Mouse (Mus musculus) heart, postnatal 14 days (tissue): Measurements from ENCODE around the gene Jarid2. TPM values are rescaled to one million over a fixed set of nuclear protein-coding genes. Genes with fewer than 3 reads are reported as not detected.

Experiments used
- DNase-seq, 2 experiments: peaks; one replicate each; pipeline ENCODE4 v3.0.0; 2021 to 2022
- intact Hi-C: fragments of 180-260 bp; cut with DNase I; formaldehyde crosslinking; loops from one replicate; pipeline ENCODE4 v1.15.1; 2025
- total RNA-seq, 2 experiments: library from RNA; stranded (reverse); gene quantifications; 2 replicates each; pipeline ENCODE4 v1.2.3; 2021

Jarid2 gene
- total RNA-seq, 2 experiments from 2014 or later = 46.7 to 50.0 TPM

DNA sequence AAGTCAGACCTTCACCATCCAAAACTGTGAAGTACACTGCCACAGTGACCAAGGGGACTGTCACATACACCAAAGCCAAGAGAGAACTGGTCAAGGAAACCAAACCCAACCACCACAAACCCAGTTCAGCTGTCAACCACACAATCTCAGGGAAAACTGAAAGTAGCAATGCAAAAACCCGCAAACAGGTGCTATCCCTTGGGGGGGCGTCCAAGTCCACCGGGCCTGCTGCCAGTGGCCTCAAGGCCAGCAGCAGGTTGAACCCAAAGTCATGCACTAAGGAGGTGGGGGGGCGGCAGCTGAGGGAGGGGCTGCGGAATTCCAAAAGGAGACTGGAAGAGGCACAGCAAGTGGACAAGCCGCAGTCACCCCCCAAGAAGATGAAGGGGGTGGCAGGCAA lies 173.0 kb downstream of the Jarid2 start:
- intact Hi-C loops = no loop called here
- no peak for DNase-seq

- intact Hi-C loops = no loop called here
- no peak for DNase-seq
Measured at GRCm38 (mm10) chr13:44903416-44903815, 174.1 kb downstream of the Jarid2 start.

GRCm38 (mm10) chr13:44904271-44904670 lies 175.0 kb downstream of the Jarid2 start:
- intact Hi-C loops = no loop called here
- DNase-seq = no peak

- intact Hi-C loops = loop anchor here (5.0 kb wide), 2 partner anchors 64 to 1109 kb away; no protein-coding TSS in a partner anchor
Measured at GRCm38 (mm10) chr13:44906141-44906540, 176.9 kb downstream of the Jarid2 start.

DNA sequence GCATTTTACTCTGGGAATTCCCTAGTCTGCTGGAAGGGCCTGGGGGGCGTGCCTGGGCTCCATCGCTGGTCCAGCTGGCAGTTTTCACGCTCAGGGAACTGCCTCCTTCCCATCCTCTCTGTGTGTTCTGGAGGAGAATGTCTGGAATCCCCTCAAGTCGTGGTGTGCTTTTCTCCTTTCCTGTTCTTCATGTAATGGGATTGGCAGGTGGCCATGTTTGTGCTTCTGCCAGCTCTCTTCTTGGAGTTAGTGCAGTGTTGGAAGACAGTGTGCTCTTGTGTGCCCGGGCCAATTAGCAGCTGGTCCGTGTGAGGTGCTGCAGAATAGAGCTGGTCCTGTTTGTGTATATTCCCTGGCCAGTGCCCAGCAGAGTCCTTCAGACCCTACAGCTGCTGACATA lies 178.4 kb downstream of the Jarid2 start:
- peak; percentile 84 to 90 for DNase-seq

More at GRCm38 (mm10) chr13:44906141-44906540, 176.9 kb downstream of the Jarid2 start:
- DNase-seq = no peak

DNA sequence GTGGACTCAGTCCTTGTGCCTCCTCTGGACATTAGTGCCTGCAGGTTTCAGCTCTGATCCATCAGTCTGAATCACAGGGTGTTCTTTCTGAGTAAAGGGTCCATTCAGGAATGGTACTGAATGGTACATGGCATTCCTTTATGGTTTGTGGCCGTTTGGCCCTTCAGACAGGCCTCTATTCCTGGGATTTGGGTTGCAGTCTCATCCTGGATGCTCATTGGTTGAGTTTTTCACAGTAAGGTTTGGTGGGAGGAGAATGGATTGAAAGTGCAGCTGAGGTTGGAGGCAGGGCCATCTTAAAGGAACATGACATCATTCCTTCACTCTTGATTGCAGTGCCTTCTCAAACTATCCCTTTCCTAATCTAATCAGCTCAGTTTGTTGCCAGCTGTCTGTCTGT lies 179.5 kb downstream of the Jarid2 start:
- DNase-seq = no peak

More for the DNA sequence above, 178.4 kb downstream of the Jarid2 start:
- intact Hi-C loops = loop anchor here (5.0 kb wide), 2 partner anchors 65 to 1110 kb away; no protein-coding TSS in a partner anchor

DNA sequence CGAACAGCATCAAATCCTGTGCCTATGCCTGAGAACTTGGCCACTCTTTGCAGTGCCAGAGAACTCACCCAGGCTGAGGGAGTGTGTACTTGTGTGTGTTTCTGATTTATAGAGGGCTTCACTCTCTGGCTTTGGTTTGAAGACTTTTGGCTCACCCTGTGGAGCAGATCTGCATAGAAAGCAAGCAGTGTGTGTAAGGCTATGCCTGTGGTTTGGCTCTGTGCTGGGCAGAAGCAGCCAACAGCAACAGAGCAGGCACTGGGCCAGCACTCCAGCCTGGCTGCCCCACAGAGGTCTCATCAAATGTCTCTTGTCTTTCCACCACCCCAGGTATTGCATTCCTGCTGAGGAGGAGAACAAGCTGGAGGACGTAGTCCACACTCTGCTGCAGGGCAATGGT lies 183.6 kb downstream of the Jarid2 start:
- DNase-seq = peak; percentile 60 to 73
- intact Hi-C loops = no loop called here

More for the DNA sequence above, 179.5 kb downstream of the Jarid2 start:
- intact Hi-C loops = loop anchor here (5.0 kb wide), 2 partner anchors 66 to 1111 kb away; no protein-coding TSS in a partner anchor

DNA sequence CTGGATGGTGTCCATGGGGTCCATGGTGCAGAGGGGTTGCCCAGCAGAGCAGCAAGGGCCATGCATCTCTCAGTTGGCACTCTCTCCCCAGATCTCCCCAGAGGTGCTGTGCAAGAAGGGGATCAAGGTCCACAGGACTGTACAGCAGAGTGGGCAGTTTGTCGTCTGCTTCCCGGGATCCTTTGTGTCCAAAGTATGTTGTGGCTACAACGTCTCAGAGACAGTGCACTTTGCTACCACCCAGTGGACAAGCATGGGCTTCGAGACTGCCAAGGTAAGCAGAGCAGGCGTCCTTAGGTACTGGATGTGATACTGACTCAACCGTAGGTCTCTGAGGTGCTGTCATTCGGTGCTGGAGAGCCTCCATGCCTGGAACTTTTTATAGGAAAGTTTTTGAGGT lies 184.3 kb downstream of the Jarid2 start:
- no peak for DNase-seq
- intact Hi-C loops = no loop called here

GRCm38 (mm10) chr13:44915382-44915781 lies 186.1 kb downstream of the Jarid2 start:
- intact Hi-C loops = no loop called here
- no peak for DNase-seq

DNA sequence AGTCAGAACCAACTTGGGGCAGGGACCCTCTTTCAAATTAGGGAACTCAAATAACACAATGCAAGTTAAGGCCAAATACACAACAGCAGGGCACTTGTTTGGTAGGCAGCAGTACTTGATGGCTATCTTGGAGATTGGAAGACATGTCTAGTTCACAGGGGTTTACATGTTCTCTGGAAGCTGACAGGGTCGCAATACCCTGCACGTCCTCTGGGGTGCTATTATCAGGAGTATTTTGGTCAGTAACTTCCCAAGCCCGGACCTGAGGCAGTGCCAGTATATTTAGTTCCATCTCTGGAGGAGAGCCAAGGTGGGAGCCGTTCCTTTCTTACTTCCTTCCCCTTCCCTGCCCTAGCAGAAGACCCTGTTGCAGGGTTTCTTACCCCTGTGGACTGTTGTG lies 186.7 kb downstream of the Jarid2 start:
- DNase-seq = no peak
- intact Hi-C loops = no loop called here

GRCm38 (mm10) chr13:44917202-44917601 lies 187.9 kb downstream of the Jarid2 start:
- intact Hi-C loops = no loop called here

DNA sequence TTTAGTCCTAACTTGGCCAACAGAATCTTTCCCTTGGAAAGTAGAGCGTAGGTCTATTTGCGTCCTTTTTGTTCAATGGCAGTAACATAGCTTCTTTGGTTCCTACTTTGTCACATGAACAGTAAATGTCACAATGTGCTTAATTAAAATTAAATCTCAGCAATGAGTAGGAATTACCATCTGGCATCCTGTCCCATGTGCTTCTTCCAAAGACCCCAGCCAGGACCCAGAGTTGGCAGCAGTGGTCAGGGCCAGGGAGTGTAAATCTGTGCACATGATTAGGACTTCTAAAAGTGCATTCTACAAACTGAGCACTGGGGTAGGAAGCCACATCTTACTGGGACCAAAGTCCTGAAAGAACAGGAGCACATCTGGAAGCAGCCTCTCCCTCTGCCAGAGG lies 189.0 kb downstream of the Jarid2 start:
- no peak for DNase-seq
- intact Hi-C loops = no loop called here

More at GRCm38 (mm10) chr13:44917202-44917601, 187.9 kb downstream of the Jarid2 start:
- no peak for DNase-seq

DNA sequence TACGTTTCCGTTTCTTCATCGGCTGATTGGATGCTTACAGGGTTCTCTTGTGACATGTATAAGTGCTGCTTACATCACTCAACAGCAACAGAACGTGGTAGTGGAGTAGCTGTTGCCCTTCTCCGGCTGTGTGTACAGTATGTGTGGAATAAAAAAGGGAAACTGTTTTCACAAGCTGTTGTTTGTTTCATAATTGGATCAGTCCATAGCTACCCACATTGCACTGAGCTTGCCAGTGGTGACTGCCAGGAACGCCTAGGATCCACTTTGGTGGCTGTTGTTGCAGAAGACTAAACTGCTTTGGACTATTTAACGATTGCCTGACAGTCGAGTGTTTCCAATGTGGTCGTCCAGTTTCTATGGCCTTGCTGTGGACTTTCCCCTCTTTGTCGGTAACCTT lies 191.8 kb downstream of the Jarid2 start:
- DNase-seq = no peak
- intact Hi-C loops = no loop called here

- intact Hi-C loops = no loop called here
- DNase-seq = no peak
Measured at GRCm38 (mm10) chr13:44921721-44922120, 192.4 kb downstream of the Jarid2 start.

DNA sequence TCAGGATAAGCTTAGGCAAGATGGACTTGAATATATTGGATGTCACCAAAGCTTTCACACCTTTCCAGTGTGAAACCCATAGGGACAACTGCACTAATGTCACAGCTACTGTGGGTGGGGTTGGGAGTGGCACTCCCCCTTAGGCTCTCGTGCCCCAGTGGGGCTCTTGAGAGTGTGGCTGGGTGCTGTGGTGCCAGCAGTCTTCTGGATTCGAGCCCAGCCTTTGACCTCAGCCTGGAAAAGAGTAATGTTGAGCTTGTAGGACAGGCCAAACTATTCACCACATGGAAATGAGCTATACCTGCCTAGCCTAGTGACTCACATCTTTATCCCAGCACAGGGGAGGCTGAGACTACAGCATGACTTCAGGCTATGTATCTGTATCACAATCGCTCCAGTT lies 194.8 kb downstream of the Jarid2 start:
- intact Hi-C loops = no loop called here
- peak; percentile 22 to 46 for DNase-seq

DNA sequence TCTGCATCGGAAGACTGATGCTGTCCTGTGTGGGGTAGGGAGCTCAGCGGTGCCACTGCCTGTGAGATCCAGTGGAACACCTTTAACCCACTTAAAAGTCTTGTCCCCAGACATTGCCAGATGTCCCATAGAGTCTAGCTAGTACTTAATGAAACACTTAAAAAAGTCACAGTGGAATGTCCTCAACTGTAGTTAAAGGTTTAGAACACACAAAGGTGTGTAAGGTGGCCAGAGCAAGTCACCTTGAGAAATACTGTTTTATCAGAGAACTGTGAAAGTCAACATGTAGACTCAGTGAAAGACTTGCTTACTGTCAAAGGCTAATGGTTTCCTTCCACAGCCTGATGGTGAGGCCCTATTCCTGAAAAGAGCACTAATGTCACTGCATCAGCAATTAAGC lies 195.9 kb downstream of the Jarid2 start:
- intact Hi-C loops = no loop called here
- DNase-seq = no peak

DNA sequence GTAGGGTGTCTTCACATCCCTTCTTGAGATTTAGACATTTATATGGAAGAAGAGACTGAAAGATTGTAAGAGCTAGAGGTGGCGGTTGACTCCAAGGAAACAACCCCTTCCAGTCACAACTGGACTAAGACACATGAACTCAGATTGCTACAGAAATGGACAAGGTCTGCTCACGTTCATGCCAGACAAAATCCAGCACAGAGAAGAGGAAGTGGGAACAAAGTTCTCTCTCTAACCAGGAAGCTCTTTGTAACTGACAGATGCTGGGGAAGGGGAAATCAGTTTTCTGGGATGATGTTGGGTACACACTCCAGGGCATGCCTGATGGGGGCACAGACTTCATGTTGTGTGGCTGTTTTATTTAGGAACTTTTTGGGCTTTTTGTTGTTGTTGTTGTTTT lies 197.0 kb downstream of the Jarid2 start:
- DNase-seq = no peak
- intact Hi-C loops = no loop called here

GRCm38 (mm10) chr13:44932307-44933264 lies 203.3 kb downstream of the Jarid2 start:
- no peak for DNase-seq
- intact Hi-C loops = no loop called here

- intact Hi-C loops = no loop called here
Measured at GRCm38 (mm10) chr13:44933575-44933974, 204.3 kb downstream of the Jarid2 start.

GRCm38 (mm10) chr13:44937681-44938080 lies 208.4 kb downstream of the Jarid2 start:
- intact Hi-C loops = no loop called here

More at GRCm38 (mm10) chr13:44933575-44933974, 204.3 kb downstream of the Jarid2 start:
- DNase-seq = no peak

DNA sequence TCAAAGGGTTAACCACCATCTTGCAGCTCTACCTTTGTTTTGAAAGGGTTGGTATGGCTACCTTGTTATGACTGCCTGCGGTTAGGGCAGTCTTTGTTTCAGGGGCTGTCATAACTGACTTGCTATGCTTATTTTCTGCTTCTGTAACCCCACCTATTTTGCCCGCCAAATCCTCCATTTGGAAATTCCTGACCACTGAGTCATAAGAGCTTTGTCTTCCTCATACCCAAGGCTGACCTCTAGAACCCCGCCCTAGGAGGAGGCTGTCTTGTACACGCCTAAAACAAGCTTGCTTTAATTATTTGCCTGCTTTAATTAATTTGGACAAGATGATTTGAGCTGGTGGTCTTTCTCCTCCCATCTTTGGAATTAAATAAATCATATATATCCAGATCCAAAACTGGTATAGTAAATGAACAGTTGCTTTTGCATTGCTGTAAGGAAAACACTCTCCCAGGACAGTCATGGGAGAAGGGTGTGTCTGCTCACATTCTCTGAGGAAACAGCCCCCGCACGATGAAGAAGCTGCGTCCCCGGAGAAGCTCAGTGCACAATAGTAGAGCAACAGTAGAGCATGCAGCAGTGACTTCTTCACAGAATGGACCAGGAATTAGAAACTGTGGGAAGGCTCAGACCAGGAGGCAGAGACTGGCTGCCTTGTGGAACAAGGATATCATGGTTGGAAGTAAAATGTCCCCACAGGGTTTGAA lies 210.2 kb downstream of the Jarid2 start:
- DNase-seq = no peak
- intact Hi-C loops = no loop called here

More at GRCm38 (mm10) chr13:44937681-44938080, 208.4 kb downstream of the Jarid2 start:
- no peak for DNase-seq
